Mouse (Mus musculus): Measurements from ENCODE around the gene Perm1.

- TF ChIP-seq CTCF (IDR thresholded peaks at IDR 0.05; ENCODE audit: low read depth, low read length): no peak
- TF ChIP-seq EP300 (IDR thresholded peaks at IDR 0.05; ENCODE audit: insufficient read depth, low read depth, low read length): no peak
- no peak for TF ChIP-seq POLR2A (IDR thresholded peaks at IDR 0.05; ENCODE audit: insufficient read depth, low read length)
Observed at GRCm38 (mm10) chr4:156251081-156251480, 35.4 kb downstream of the Perm1 start.

Measured in ES-Bruce4 (cell line).